14 mouse cellular contexts compared by ENCODE assay signal in the genomic region with DNA sequence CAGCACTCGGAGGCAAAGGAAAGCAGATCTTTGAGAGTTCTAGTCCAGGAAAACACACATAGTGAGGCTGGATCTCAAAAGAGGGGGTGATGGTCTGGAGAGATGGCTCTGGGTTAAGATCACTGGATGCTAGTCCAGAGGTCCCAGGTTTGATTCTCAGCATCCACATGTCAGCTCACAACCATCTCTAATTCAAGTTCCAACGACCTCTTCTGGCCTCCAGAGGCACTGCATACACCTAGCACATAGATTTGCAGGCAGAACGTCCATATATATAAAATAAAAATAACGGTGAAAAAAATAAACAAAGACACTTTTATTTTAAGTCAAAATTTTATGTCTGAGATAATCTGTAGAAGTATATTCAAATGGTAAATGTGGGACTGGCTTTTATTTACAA. TPM values are rescaled to one million over a fixed set of nuclear protein-coding genes. Genes with fewer than 3 reads are reported as not detected.
DNase-seq lines count a peak whose midpoint lies in the region; ATAC-seq and TF ChIP-seq lines count a peak whose summit lies in the region.
"Had no signal": no experiment of that assay in that cellular context is flagged by ENCODE, and none has a peak within 500 bp of the region (broad histone marks: within the 10 kb centered on the region; RNA-seq: fewer than 3 reads in every experiment).

No protein-coding gene starts in this region.

- no peak overlapping the region for H3K4me2 ChIP-seq in hindbrain, postnatal 0 days (ENCODE audit: low read depth, low read length)
- no peak overlapping the region for H3K4me2 ChIP-seq in hindbrain, embryonic 11.5 days (replicated peaks; ENCODE audit: low read depth, low read length)
- no peak overlapping the region for H3K4me2 ChIP-seq in midbrain, postnatal 0 days (ENCODE audit: low read depth, low read length, poor library complexity, severe bottlenecking)
- H3K4me2 ChIP-seq in midbrain, embryonic 13.5 days (replicated peaks) = no peak overlapping the region
- H3K4me2 ChIP-seq in myocyte (ENCODE audit: low read depth) = no peak overlapping the region

- H3K4me1 ChIP-seq in hindbrain, postnatal 0 days (ENCODE audit: insufficient read depth, low read length) = peaks cover 5% of the 10 kb centered on the region
- no peaks in the 10 kb centered on the region for H3K4me1 ChIP-seq in hindbrain, embryonic 11.5 days (replicated peaks; ENCODE audit: control insufficient read depth, insufficient read depth, low read length)
- peaks cover 2% of the 10 kb centered on the region; the same call in 1 of the 2 replicates for H3K4me1 ChIP-seq in midbrain, postnatal 0 days (ENCODE audit: insufficient read depth, low read length)
- peaks cover 13% of the 10 kb centered on the region for H3K4me1 ChIP-seq in midbrain, embryonic 13.5 days (replicated peaks)
- peaks cover 4 to 8% of the 10 kb centered on the region in 2 experiments; a peak in 3 of 4 replicates for H3K4me1 ChIP-seq in MEL (ENCODE audit: control insufficient read depth in 1 of 2, insufficient read depth in 2 of 2, low read length in 2 of 2)

- no peak for TF ChIP-seq EP300 in MEL (IDR thresholded peaks at IDR 0.05; ENCODE audit: low read depth in 1 of 2, low read length in 2 of 2)

- H3K9ac ChIP-seq in hindbrain, postnatal 0 days (replicated peaks; ENCODE audit: low read length) = no peak overlapping the region
- no peak overlapping the region for H3K9ac ChIP-seq in hindbrain, embryonic 11.5 days (ENCODE audit: low read depth, low read length)
- no peak overlapping the region for H3K9ac ChIP-seq in midbrain, postnatal 0 days (replicated peaks; ENCODE audit: low read length, poor library complexity, severe bottlenecking)
- no peak overlapping the region for H3K9ac ChIP-seq in midbrain, embryonic 13.5 days (replicated peaks)
- no peak overlapping the region for H3K9ac ChIP-seq in MEL (ENCODE audit: control insufficient read depth, low read depth, low read length, poor library complexity, severe bottlenecking)

- H3K9me3 ChIP-seq in hindbrain, postnatal 0 days (ENCODE audit: low read length) = no peaks in the 10 kb centered on the region
- no peaks in the 10 kb centered on the region for H3K9me3 ChIP-seq in hindbrain, embryonic 11.5 days (ENCODE audit: control insufficient read depth, low read length)
- no peaks in the 10 kb centered on the region for H3K9me3 ChIP-seq in midbrain, postnatal 0 days (ENCODE audit: low read length)
- H3K9me3 ChIP-seq in midbrain, embryonic 13.5 days = no peaks in the 10 kb centered on the region
- no peaks in the 10 kb centered on the region for H3K9me3 ChIP-seq in MEL (replicated peaks; ENCODE audit: insufficient read depth, low read length)
- H3K9me3 ChIP-seq: forebrain, embryonic 15.5 days; heart, embryonic 10.5 days; liver, embryonic 13.5 days had no signal

- no peaks in the 10 kb centered on the region for H3K27me3 ChIP-seq in hindbrain, postnatal 0 days (ENCODE audit: insufficient read depth, low read length)
- H3K27me3 ChIP-seq in hindbrain, embryonic 11.5 days (ENCODE audit: control insufficient read depth, insufficient read depth, low read length) = no peaks in the 10 kb centered on the region
- no peaks in the 10 kb centered on the region for H3K27me3 ChIP-seq in midbrain, postnatal 0 days (ENCODE audit: insufficient read depth, low read length)
- H3K27me3 ChIP-seq in midbrain, embryonic 13.5 days = peaks cover 3% of the 10 kb centered on the region; the same call in 1 of the 2 replicates
- no peaks in the 10 kb centered on the region for H3K27me3 ChIP-seq in MEL (ENCODE audit: control insufficient read depth in 1 of 2, insufficient read depth in 2 of 2, low read length in 2 of 2)
- no peaks in the 10 kb centered on the region for H3K27me3 ChIP-seq in myocyte (ENCODE audit: control insufficient read depth, insufficient read depth, insufficient read length)
- H3K27me3 ChIP-seq: forebrain, embryonic 15.5 days had no signal

- H3K36me3 ChIP-seq in hindbrain, postnatal 0 days (ENCODE audit: insufficient read depth, low read length) = no peaks in the 10 kb centered on the region
- H3K36me3 ChIP-seq in hindbrain, embryonic 11.5 days (ENCODE audit: control insufficient read depth, insufficient read depth, low read length) = no peaks in the 10 kb centered on the region
- no peaks in the 10 kb centered on the region for H3K36me3 ChIP-seq in midbrain, postnatal 0 days (ENCODE audit: insufficient read depth, low read length)
- H3K36me3 ChIP-seq in midbrain, embryonic 13.5 days = no peaks in the 10 kb centered on the region
- H3K36me3 ChIP-seq in MEL (ENCODE audit: control insufficient read depth in 1 of 2, insufficient read depth in 2 of 2, low read length in 2 of 2) (peaks cover 0 to 8% of the 10 kb centered on the region in 2 experiments; a peak in 3 of 4 replicates), myocyte (ENCODE audit: control insufficient read depth, insufficient read depth) (no peaks in the 10 kb centered on the region)
- H3K36me3 ChIP-seq: heart, embryonic 10.5 days; liver, embryonic 13.5 days had no signal

- peak; percentile 9 for TF ChIP-seq RAD21 in MEL (IDR thresholded peaks at IDR 0.05; ENCODE audit: low read depth, low read length)

- no peak overlapping the region for H3K27ac ChIP-seq in hindbrain, postnatal 0 days
- no peak overlapping the region for H3K27ac ChIP-seq in hindbrain, embryonic 11.5 days (ENCODE audit: low read depth, low read length)
- H3K27ac ChIP-seq in midbrain, postnatal 0 days (ENCODE audit: low read depth, low read length) = no peak overlapping the region
- H3K27ac ChIP-seq in midbrain, embryonic 13.5 days = no peak overlapping the region
- H3K27ac ChIP-seq in MEL (ENCODE audit: control insufficient read depth, low read depth, low read length) = no peak overlapping the region
- H3K27ac ChIP-seq: forebrain, embryonic 15.5 days had no signal

- TF ChIP-seq POLR2A in MEL (IDR thresholded peaks at IDR 0.05; ENCODE audit: control insufficient read depth in 1 of 2, insufficient read depth in 1 of 2, low read depth in 1 of 2, low read length in 2 of 2, poor library complexity in 1 of 2) (no peak), myocyte (IDR thresholded peaks at IDR 0.05; ENCODE audit: insufficient read length, low read depth) (no peak)

- 60% methylated on average over 4 of the region's 4 CpGs for WGBS in hindbrain, postnatal 0 days
- WGBS in hindbrain, embryonic 11.5 days = 59% methylated on average over 4 of the region's 4 CpGs
- WGBS in midbrain, postnatal 0 days = 67% methylated on average over 4 of the region's 4 CpGs
- WGBS in midbrain, embryonic 13.5 days = 59% methylated on average over 4 of the region's 4 CpGs

- H3K4me3 ChIP-seq in hindbrain, postnatal 0 days (ENCODE audit: low read length) = no peak overlapping the region
- H3K4me3 ChIP-seq in hindbrain, embryonic 11.5 days (ENCODE audit: low read depth, low read length) = no peak overlapping the region
- no peak overlapping the region for H3K4me3 ChIP-seq in midbrain, postnatal 0 days (ENCODE audit: low read depth, low read length)
- H3K4me3 ChIP-seq in midbrain, embryonic 13.5 days (replicated peaks) = no peak overlapping the region
- H3K4me3 ChIP-seq in MEL (ENCODE audit: control insufficient read depth in 1 of 2, insufficient read depth in 1 of 2, low read depth in 2 of 2, low read length in 2 of 2) = peak overlapping the region in 1 of 2 experiments; percentile 94; a peak in 2 of 4 replicates
- H3K4me3 ChIP-seq in myocyte = peak overlapping the region; percentile 58

- peak; percentile 24; the same call in 1 of the 2 replicates for TF ChIP-seq CTCF in hindbrain, postnatal 0 days (IDR thresholded peaks at IDR 0.05; ENCODE audit: low read depth)
- TF ChIP-seq CTCF in midbrain, postnatal 0 days (IDR thresholded peaks at IDR 0.05) = peak; percentile 36; the same call in 1 of the 2 replicates
- peak in 2 of 3 experiments; percentile 22 to 32; a peak in 2 of 6 replicates for TF ChIP-seq CTCF in MEL (IDR thresholded peaks at IDR 0.05 in 2 of 3, conservative IDR thresholded peaks at IDR 0.05 in 1 of 3; ENCODE audit: control insufficient read depth in 1 of 3, insufficient read depth in 1 of 3, low read depth in 2 of 3, low read length in 3 of 3, poor library complexity in 1 of 3, severe bottlenecking in 1 of 3)

- H3K79me2 ChIP-seq in MEL (ENCODE audit: control insufficient read depth, insufficient read depth, low read length, poor library complexity) = no peaks in the 10 kb centered on the region; the same call in 1 of the 2 replicates
- H3K79me2 ChIP-seq in myocyte (ENCODE audit: control insufficient read depth, insufficient read depth) = no peaks in the 10 kb centered on the region

- no peak for ATAC-seq in hindbrain, postnatal 0 days
- ATAC-seq in hindbrain, embryonic 11.5 days (ENCODE audit: low FRiP score) = no peak
- ATAC-seq in midbrain, postnatal 0 days (ENCODE audit: low FRiP score) = no peak
- no peak for ATAC-seq in midbrain, embryonic 13.5 days
- ATAC-seq in erythroblast, adult 5-6 weeks (replicated peaks; ENCODE audit: low FRiP score, poor library complexity, severe bottlenecking) = no peak
- ATAC-seq: forebrain, embryonic 15.5 days had no signal

- DNase-seq in hindbrain, postnatal 0 days (ENCODE audit: low spot score) = no peak
- DNase-seq in hindbrain, embryonic 11.5 days (ENCODE audit: low spot score) = no peak
- DNase-seq in midbrain, postnatal 0 days (ENCODE audit: low spot score) = no peak
- DNase-seq in MEL (ENCODE audit: low read depth, low spot score) = peak; percentile 52
- no peak for DNase-seq in heart, adult 11 months
- DNase-seq: gastrocnemius, postnatal 10 days; kidney, postnatal 10 days; right cerebral cortex, postnatal 14 days had no signal

- H3ac ChIP-seq in myocyte (ENCODE audit: control insufficient read depth, insufficient read length) = no peak overlapping the region

RNA-seq across cellular contexts. Expression of a gene that starts 1.6 kb away (rescaled TPM):
- total RNA-seq in hindbrain, postnatal 0 days (2014; rRNA removed) = 15.6 and 20.8 TPM in 2 replicates
- 13.2 and 13.4 TPM in 2 replicates for polyA plus RNA-seq in hindbrain, postnatal 0 days (2015; fragmentation: Nextera tagmentation; extraction: Ambion mirVana)
- 10.6 and 12.0 TPM in 2 replicates for polyA plus RNA-seq in hindbrain, embryonic 11.5 days (2014; fragmentation: Nextera tagmentation; extraction: Ambion mirVana)
- total RNA-seq in midbrain, postnatal 0 days (2014; rRNA removed) = 15.6 and 15.9 TPM in 2 replicates
- 12.4 and 14.1 TPM in 2 replicates for polyA plus RNA-seq in midbrain, postnatal 0 days (2015; fragmentation: Nextera tagmentation; extraction: Ambion mirVana)
- polyA plus RNA-seq in midbrain, embryonic 13.5 days (2015; fragmentation: Nextera tagmentation; extraction: Ambion mirVana) = 9.9 and 10.2 TPM in 2 replicates
- 5.7 and 8.7 TPM in 2 replicates for total RNA-seq in MEL (2012; rRNA removed)
- polyA plus RNA-seq in MEL (2012; ENCODE audit: insufficient read depth in 1 of 2, insufficient read length in 2 of 2, low read depth in 1 of 2, low replicate concordance in 2 of 2, missing spikeins in 1 of 2) (10 to 100 TPM in 1 of 2 experiments, not detected in 1; 12.8 TPM), myocyte (2012; fragmentation: generic; extraction: Trizol) (6.3 TPM)
- 5.0 and 5.2 TPM in 2 replicates for total RNA-seq in erythroblast, adult 5-6 weeks (2015; ENCODE audit: low replicate concordance)
- 4.9 and 6.3 TPM in 2 replicates for total RNA-seq in erythroblast, adult 5-6 weeks (2017; ENCODE audit: low replicate concordance)

RNA-seq across cellular contexts. Expression of a gene that starts 1.6 kb away (rescaled TPM):
- total RNA-seq in hindbrain, postnatal 0 days (2014; rRNA removed) = 2.2 and 2.4 TPM in 2 replicates
- 2.1 and 2.3 TPM in 2 replicates for polyA plus RNA-seq in hindbrain, postnatal 0 days (2015; fragmentation: Nextera tagmentation; extraction: Ambion mirVana)
- 1.5 and 2.4 TPM in 2 replicates for polyA plus RNA-seq in hindbrain, embryonic 11.5 days (2014; fragmentation: Nextera tagmentation; extraction: Ambion mirVana)
- total RNA-seq in midbrain, postnatal 0 days (2014; rRNA removed) = 1.3 and 2.1 TPM in 2 replicates
- polyA plus RNA-seq in midbrain, postnatal 0 days (2015; fragmentation: Nextera tagmentation; extraction: Ambion mirVana) = 2.4 and 3.2 TPM in 2 replicates
- polyA plus RNA-seq in midbrain, embryonic 13.5 days (2015; fragmentation: Nextera tagmentation; extraction: Ambion mirVana) = 2.5 and 4.5 TPM in 2 replicates
- total RNA-seq in MEL (2012; rRNA removed) = 0.69 and 0.81 TPM in 2 replicates
- polyA plus RNA-seq in MEL (2012; ENCODE audit: insufficient read depth in 1 of 2, insufficient read length in 2 of 2, low read depth in 1 of 2, low replicate concordance in 2 of 2, missing spikeins in 1 of 2) (1 to 10 TPM in 1 of 2 experiments, not detected in 1; 1.3 TPM), myocyte (2012; fragmentation: generic; extraction: Trizol) (0.38 TPM)
- not detected in 2 replicates for total RNA-seq in erythroblast, adult 5-6 weeks (2015; ENCODE audit: low replicate concordance)
- total RNA-seq in erythroblast, adult 5-6 weeks (2017; ENCODE audit: low replicate concordance) = 0.26 and 0.84 TPM in 2 replicates

RNA-seq across cellular contexts. Expression of a gene that starts 9.7 kb away (rescaled TPM):
- total RNA-seq in hindbrain, postnatal 0 days (2014; rRNA removed) = 3.2 and 7.4 TPM in 2 replicates
- 20.1 and 21.3 TPM in 2 replicates for polyA plus RNA-seq in hindbrain, postnatal 0 days (2015; fragmentation: Nextera tagmentation; extraction: Ambion mirVana)
- polyA plus RNA-seq in hindbrain, embryonic 11.5 days (2014; fragmentation: Nextera tagmentation; extraction: Ambion mirVana) = 30.2 and 33.9 TPM in 2 replicates
- 8.8 and 11.7 TPM in 2 replicates for total RNA-seq in midbrain, postnatal 0 days (2014; rRNA removed)
- 18.4 and 19.1 TPM in 2 replicates for polyA plus RNA-seq in midbrain, postnatal 0 days (2015; fragmentation: Nextera tagmentation; extraction: Ambion mirVana)
- polyA plus RNA-seq in midbrain, embryonic 13.5 days (2015; fragmentation: Nextera tagmentation; extraction: Ambion mirVana) = 27.0 and 27.1 TPM in 2 replicates
- 0.15 TPM in 1 of 2 replicates, not detected in the other for total RNA-seq in MEL (2012; rRNA removed)
- polyA plus RNA-seq in MEL (2012; ENCODE audit: insufficient read depth in 1 of 2, insufficient read length in 2 of 2, low read depth in 1 of 2, low replicate concordance in 2 of 2, missing spikeins in 1 of 2) = under 1 TPM in 1 of 2 experiments, not detected in 1; 0.10 TPM
- polyA plus RNA-seq in myocyte (2012; fragmentation: generic; extraction: Trizol) = 3.8 TPM
- total RNA-seq in erythroblast, adult 5-6 weeks (2015; ENCODE audit: low replicate concordance) = 8.5 and 17.3 TPM in 2 replicates
- total RNA-seq in erythroblast, adult 5-6 weeks (2017; ENCODE audit: low replicate concordance) = 7.1 and 17.7 TPM in 2 replicates

RNA-seq across cellular contexts. Expression of a gene that starts 43.5 kb away (rescaled TPM):
- 37.5 and 47.2 TPM in 2 replicates for total RNA-seq in hindbrain, postnatal 0 days (2014; rRNA removed)
- polyA plus RNA-seq in hindbrain, postnatal 0 days (2015; fragmentation: Nextera tagmentation; extraction: Ambion mirVana) = 46.5 and 52.1 TPM in 2 replicates
- 25.4 and 25.9 TPM in 2 replicates for polyA plus RNA-seq in hindbrain, embryonic 11.5 days (2014; fragmentation: Nextera tagmentation; extraction: Ambion mirVana)
- total RNA-seq in midbrain, postnatal 0 days (2014; rRNA removed) = 41.3 and 45.4 TPM in 2 replicates
- polyA plus RNA-seq in midbrain, postnatal 0 days (2015; fragmentation: Nextera tagmentation; extraction: Ambion mirVana) = 37.4 and 40.1 TPM in 2 replicates
- polyA plus RNA-seq in midbrain, embryonic 13.5 days (2015; fragmentation: Nextera tagmentation; extraction: Ambion mirVana) = 28.9 and 29.9 TPM in 2 replicates
- total RNA-seq in MEL (2012; rRNA removed) = 1.0 and 1.4 TPM in 2 replicates
- polyA plus RNA-seq in MEL (2012; ENCODE audit: insufficient read depth in 1 of 2, insufficient read length in 2 of 2, low read depth in 1 of 2, low replicate concordance in 2 of 2, missing spikeins in 1 of 2) (1 to 10 TPM in 1 of 2 experiments, not detected in 1; 2.9 TPM), myocyte (2012; fragmentation: generic; extraction: Trizol) (2.6 TPM)
- total RNA-seq in erythroblast, adult 5-6 weeks (2015; ENCODE audit: low replicate concordance) = 3.3 and 13.8 TPM in 2 replicates
- total RNA-seq in erythroblast, adult 5-6 weeks (2017; ENCODE audit: low replicate concordance) = 2.5 and 4.4 TPM in 2 replicates

RNA-seq across cellular contexts. Expression of a gene that starts 44.0 kb away (rescaled TPM):
- total RNA-seq in hindbrain, postnatal 0 days (2014; rRNA removed) = 23.1 and 23.5 TPM in 2 replicates
- polyA plus RNA-seq in hindbrain, postnatal 0 days (2015; fragmentation: Nextera tagmentation; extraction: Ambion mirVana) = 20.4 and 25.2 TPM in 2 replicates
- 32.8 and 35.9 TPM in 2 replicates for polyA plus RNA-seq in hindbrain, embryonic 11.5 days (2014; fragmentation: Nextera tagmentation; extraction: Ambion mirVana)
- 33.4 and 67.8 TPM in 2 replicates for total RNA-seq in midbrain, postnatal 0 days (2014; rRNA removed)
- 22.8 and 26.7 TPM in 2 replicates for polyA plus RNA-seq in midbrain, postnatal 0 days (2015; fragmentation: Nextera tagmentation; extraction: Ambion mirVana)
- 38.6 and 41.3 TPM in 2 replicates for polyA plus RNA-seq in midbrain, embryonic 13.5 days (2015; fragmentation: Nextera tagmentation; extraction: Ambion mirVana)
- total RNA-seq in MEL (2012; rRNA removed) = 4.9 and 6.7 TPM in 2 replicates
- polyA plus RNA-seq in MEL (2012; ENCODE audit: insufficient read depth in 1 of 2, insufficient read length in 2 of 2, low read depth in 1 of 2, low replicate concordance in 2 of 2, missing spikeins in 1 of 2) (1 to 10 TPM in 1 of 2 experiments, not detected in 1; 7.7 TPM), myocyte (2012; fragmentation: generic; extraction: Trizol) (3.6 TPM)
- 29.0 and 38.0 TPM in 2 replicates for total RNA-seq in erythroblast, adult 5-6 weeks (2015; ENCODE audit: low replicate concordance)
- total RNA-seq in erythroblast, adult 5-6 weeks (2017; ENCODE audit: low replicate concordance) = 11.7 and 16.3 TPM in 2 replicates
